Mouse (Mus musculus): Measurements from ENCODE around the gene Plekhj1.

Plekhj1 gene

GRCm38 (mm10) chr10:80777123-80777522 lies 21.3 kb downstream of the Plekhj1 start:
- DNase-seq (ENCODE audit: low spot score): no peak

GRCm38 (mm10) chr10:80776358-80776869 lies 22.0 kb downstream of the Plekhj1 start:
- no peak for DNase-seq (ENCODE audit: low spot score)

- no peak for DNase-seq (ENCODE audit: low spot score)
Measured at GRCm38 (mm10) chr10:80775731-80776130, 22.7 kb downstream of the Plekhj1 start.

GRCm38 (mm10) chr10:80774981-80775380 lies 23.4 kb downstream of the Plekhj1 start:
- no peak for DNase-seq (ENCODE audit: low spot score)

- peak; percentile 78 for DNase-seq (ENCODE audit: low spot score)
Measured at GRCm38 (mm10) chr10:80774549-80774948, 23.9 kb downstream of the Plekhj1 start.

- DNase-seq (ENCODE audit: low spot score): no peak
Measured at GRCm38 (mm10) chr10:80773816-80774215, 24.6 kb downstream of the Plekhj1 start.

DNA sequence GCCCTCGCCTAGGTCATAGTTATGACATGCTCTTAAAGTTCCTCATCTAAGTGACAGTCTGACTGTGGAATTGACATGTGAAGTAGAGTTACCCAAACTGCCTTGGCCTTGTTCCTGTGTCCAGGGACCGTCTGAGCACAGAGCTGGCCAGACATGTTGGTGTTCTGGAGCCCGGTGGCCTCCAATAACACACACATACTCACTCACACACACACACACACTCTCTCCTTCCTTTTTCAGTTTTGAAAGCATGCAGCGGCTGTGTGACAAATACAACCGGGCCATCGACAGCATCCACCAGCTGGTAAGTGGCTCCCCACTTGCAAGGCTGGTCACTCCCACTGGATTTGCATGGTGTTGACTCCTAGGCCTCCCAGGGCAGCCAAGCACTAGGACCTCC lies 30.1 kb downstream of the Plekhj1 start:
- DNase-seq (ENCODE audit: low spot score): no peak

DNA sequence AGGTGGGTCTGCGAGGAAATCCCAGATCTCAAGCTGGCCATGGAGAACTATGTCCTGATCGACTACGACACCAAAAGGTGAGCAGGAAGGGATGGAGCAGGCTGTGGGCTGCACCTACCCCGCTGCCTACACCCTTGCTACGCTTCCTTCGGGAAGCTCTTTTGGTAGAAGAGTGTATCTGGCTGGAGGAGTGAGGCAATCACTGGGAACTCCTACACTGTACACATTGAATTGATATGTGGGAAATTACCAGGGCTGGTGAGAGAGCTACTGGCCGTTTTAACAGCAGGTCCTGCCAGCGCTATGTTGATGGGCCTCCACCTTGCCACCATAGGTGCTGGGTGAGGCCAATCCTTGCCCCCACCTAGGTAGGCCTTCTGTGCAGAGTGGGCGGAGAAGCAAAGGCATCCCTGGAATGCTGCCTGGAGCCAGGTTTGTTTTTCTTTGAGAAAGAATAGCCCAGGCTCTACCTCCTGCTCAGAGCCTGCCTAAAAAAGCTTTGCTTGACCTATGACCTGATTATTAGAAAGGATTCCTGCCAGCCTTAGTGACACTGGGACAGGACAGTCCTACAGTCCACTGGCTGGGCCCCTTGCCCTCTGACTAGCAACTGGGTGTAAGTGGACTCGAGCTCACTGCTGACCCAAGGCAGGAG lies 32.1 kb downstream of the Plekhj1 start:
- no peak for DNase-seq (ENCODE audit: low spot score)

DNA sequence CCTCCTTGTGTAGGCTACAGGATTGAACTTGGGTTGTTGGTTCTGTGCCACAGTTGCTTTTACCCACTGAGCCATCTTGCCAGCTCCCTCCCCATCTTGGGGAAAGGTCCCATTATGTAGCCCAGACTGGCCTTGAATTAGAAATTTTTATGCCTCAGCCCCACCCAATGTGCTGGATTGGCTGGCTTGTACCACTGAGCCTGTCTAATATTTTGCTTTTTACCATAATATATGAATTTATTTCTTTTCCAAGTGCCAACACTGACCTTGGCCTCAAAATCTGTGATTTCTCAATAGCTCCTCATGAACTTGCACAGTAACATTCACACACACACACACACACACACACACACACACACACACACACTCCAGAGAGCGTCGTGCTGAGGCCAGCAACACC lies 32.7 kb downstream of the Plekhj1 start:
- DNase-seq (ENCODE audit: low spot score): no peak

- no peak for DNase-seq (ENCODE audit: low spot score)
Measured at GRCm38 (mm10) chr10:80763502-80763901, 34.9 kb downstream of the Plekhj1 start.

DNA sequence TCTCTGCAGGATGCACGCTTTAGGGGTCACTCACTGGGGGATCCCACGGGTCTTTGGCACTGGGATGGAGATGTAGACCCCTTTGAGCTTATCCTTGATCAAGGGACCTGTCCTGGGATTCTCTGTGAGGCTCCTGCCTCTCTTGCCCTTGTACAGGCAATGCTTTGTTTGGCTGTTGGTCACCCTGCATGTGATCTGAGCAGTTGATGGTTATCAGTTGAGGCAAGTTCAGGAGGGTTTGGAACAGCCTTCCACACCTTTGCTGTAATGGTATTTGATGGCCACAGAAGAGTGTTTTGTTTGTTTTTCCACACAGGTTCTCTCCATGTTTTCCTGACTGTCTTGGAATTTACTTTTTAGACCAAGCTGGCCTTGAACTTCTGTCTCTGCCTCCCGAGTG lies 36.6 kb downstream of the Plekhj1 start:
- no peak for DNase-seq (ENCODE audit: low spot score)

DNA sequence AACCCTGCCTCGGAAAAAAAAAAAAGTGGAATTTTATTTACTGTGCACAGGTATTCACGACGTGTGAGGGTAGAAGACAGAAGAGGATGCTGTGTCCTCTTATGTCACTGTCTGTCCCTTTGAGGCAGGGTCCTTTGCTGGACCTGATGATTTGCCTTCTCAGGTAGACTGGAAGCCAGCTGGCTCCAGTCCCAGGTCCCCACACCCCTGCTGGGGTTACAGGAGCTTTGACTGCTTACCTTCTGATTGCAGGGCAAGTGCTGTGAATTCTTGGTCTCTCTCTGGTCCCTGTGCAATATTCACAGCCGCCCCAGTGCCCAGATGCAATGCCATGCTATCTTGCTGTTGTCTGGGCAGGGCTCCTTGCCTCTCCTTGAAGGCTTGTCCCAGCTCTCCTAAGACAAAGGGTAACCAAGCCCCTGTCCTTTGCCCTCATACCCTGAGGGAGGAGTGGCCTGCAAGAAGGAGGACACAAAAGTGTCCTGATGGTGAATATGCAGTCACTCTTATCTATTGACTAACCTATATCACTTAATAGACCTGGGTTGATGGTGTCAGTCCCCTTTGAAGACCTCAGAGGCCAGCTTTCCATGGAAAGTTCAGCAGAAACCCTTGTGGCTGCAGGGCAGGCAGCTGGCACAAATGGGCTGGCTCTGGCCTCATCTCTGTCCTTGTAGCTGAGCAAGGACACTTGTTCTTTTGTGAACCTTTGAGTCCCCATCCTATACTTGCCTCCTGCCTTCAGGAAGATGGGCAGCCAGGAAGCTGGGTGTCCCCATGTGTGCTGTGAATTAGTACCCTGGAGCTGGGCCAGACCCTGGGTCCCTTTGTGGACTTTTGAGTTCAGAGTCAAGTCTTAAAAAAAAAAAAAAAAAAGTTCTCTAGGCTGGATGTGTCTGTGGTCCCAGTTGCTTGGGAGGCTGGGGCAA lies 37.6 kb downstream of the Plekhj1 start:
- no peak for DNase-seq (ENCODE audit: low spot score)

DNA sequence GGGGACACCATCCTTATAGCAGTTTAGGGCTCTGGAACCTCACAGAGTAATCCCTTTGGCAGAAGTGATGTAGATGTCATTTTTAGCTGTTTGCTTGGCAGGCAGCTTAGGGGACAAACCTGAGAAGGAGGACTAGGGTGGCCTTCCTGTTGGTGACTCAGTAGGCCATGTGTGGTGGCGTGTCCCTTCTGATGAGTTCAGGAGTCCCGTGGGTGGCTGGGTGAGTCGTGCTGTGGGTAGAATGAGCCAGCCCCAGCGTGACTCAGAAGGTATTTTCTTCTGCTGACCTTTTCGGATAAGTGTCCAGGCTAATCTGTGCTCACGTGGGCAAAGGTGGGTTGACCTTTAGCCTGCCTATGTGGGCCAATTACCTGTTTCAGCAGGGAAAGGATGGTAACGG lies 39.8 kb downstream of the Plekhj1 start:
- DNase-seq (ENCODE audit: low spot score): no peak

GRCm38 (mm10) chr10:80757717-80758116 lies 40.7 kb downstream of the Plekhj1 start:
- DNase-seq (ENCODE audit: low spot score): peak; percentile 64

- DNase-seq (ENCODE audit: low spot score): no peak
Measured at GRCm38 (mm10) chr10:80756967-80757366, 41.5 kb downstream of the Plekhj1 start.

DNA sequence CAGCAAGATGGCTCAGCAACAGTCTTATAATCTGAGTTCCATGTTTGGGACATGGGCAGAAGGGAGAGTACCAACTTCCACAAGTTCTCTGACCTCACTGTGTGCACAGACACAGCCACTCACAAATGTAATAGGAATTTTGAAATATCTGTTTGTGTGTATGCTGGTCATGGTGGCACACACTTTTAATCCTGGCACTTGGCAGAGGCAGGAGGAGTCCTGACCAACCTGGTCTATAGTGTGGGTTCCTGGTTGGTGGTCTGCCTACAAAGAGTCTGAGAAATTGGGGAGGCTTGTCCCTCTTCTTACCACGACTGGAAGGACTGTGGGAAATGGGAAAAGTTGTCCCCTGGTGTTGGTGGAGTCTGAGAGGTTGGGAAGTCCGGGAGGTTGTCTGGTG lies 41.9 kb downstream of the Plekhj1 start:
- no peak for DNase-seq (ENCODE audit: low spot score)

DNA sequence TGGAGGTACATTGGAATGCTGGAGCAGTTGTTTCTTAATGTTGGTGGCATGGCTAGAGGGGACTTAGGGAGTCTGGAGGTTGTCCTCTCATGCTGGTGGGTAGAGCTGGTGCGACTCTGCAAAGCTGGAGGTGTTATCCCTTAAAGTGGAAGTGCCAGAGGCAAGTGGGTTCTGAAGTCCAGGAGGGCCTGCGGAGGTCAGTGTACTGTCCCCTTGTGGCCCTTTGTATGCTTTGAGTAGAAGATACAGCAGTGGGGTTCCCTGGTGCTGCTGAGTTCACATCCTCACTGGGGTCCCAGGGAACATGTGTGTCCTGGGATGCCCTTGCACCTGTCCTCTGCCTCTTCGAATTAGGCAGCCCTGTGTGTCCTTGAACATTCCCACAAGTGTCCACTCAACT lies 42.3 kb downstream of the Plekhj1 start:
- no peak for DNase-seq (ENCODE audit: low spot score)

DNA sequence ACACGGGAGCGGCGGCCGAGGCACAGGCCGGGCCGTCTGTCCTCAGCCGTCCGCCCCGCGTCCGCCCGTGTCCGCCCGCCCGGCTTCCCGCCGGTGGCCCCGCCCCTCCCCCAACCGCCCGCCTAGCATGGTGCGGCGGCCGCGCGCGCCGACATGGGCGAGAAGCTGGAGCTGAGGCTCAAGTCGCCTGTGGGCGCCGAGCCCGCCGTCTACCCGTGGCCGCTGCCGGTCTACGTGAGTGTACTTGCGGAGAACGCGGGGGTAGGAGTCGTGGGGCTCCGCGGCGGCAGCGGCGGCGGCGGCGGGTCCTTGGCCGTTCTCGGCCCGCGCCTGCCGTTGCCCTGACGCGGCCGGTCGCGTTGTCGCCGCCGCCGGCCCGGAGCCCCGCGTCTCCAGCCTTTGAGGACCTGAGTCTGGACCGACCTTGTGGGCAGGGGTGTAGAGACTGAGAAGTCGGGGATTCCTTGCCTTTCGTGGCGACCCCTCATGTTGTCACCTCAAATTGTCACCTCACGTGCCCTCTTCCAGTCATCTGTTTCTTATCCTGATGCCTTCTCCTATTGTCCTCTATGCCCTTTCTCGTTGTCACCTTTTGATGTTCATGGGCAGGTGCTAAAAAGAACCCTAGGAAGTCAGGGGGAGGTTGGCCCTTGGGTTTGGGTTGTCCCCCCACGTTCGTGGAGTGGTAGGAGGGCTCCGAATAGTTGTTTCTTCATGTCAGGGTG lies 43.0 kb downstream of the Plekhj1 start:
- DNase-seq (ENCODE audit: low spot score): no peak

DNA sequence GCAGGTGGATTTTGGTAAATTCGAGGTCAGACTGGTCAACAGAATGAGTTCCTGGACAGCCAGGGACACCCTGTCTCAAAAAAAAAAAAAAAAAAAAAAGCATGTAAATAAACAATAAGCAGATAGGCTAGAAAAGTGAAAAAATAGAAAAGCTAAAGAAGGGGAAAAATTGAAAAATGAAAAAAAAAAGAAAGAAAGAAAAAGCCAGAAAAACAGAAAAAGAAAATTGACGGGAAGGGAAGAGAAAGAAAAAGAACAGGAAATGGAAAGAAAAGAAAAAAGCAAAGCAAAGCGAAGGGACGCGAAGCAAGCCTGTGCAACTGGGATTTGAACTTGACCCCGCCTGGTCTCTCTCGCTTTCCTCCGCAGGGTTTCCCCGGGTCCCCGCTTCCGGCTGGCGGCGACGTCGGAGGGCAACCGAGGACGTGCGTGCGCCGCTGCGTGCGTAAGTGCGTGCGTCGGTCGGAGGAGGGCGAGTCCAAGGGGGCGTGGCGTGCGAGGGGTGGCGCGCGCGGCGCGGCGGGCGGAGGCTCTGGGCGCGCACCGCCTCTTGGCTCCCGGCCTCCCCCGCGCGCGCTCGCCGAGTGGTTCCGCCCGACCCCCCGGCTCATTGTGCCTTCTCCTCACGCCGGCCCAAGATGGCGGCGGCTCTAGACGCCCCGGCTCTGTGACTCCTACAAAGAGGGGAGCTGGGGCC lies 43.7 kb downstream of the Plekhj1 start, which contains the start of gene Dot1l:
TSS of gene Dot1l (plus strand) at position 613 of the 697 bp plus-strand sequence.
- DNase-seq (ENCODE audit: low spot score): peak; percentile 94

GRCm38 (mm10) chr10:80752079-80752625 lies 46.3 kb downstream of the Plekhj1 start:
- peak; percentile 79 for DNase-seq (ENCODE audit: low spot score)

GRCm38 (mm10) chr10:80751188-80751832 lies 47.1 kb downstream of the Plekhj1 start:
- DNase-seq (ENCODE audit: low spot score): peak; percentile 56

All from c-Kit-positive CD71-positive TER-119-positive erythroid progenitor cells, embryonic 14.5 days (primary cell).